Mouse (Mus musculus) CD4-positive, CD25-positive, alpha-beta regulatory T cell, adult 2 months (primary cell): Measurements from ENCODE around the gene Efcab9.

ENCODE experiments used
- DNase-seq: peaks from one replicate; pipeline ENCODE4 v3.0.0-alpha.2; 2012; ENCODE audit warnings: low read depth, low spot score

The Efcab9 gene

DNA sequence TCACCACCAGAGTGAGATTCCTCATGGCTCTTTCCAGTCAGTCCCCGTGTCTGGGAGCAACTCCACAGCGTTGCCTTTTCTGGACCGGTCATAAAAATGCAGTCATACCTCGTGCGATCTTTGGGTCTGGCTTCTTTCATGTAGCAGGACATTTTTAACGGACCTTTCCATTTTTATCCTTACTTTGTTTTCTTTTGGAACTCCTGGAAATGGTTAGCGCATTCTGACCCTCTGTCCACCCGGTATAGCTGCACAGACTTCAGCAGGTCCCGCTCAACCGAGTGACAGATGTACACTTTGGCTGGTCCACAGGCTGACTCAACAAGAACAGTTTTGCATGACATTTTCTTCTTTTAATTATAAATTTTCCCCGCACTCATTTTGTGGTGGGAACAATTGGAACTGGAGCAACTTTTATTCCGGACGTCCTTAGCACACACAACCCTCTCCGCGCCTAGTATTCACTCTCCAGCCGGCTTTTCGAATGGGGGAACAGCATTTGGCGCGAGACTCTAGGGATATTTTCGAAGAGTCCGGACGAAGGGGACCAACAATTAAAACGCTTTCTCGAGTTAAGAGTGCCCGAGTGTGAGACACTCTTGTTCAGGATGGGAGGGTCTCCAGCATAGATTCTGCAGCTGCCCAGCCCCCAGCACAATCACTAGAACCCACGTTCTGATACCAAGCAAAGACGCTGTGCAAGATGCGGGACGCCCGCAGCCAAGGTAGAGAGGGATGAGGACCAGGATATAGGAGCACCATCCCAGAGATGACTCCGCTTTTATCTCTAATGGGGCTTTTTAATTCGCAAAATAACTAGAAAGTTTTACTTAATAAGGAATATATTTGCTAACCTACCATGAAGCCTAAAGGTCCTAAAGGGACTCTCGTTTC is at the start of gene Efcab9:
Efcab9 (minus strand) TSS at position 211 of the 894 bp plus-strand sequence.
- peak; percentile 20 for DNase-seq

DNA sequence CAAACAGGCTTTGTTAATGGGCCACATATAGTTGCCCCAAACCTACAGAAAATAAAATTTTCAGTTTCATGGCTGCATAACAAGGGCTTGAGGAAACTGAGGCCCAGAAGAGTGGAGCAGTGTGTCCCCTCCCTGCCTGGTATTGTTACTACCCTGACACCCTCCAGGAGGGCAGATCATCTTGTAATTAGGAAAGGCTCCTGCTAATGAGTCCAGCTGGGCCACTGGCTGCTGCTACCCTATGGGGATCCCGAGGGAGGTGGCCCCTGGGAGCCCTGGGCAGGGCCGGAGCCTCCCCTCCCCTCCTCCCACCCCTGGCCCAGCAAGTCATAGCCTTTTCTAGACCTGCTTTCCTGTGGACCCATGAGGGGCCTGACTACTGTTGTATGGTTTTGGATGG is 49.1 kb upstream of the Efcab9 start:
- DNase-seq, result no peak

DNA sequence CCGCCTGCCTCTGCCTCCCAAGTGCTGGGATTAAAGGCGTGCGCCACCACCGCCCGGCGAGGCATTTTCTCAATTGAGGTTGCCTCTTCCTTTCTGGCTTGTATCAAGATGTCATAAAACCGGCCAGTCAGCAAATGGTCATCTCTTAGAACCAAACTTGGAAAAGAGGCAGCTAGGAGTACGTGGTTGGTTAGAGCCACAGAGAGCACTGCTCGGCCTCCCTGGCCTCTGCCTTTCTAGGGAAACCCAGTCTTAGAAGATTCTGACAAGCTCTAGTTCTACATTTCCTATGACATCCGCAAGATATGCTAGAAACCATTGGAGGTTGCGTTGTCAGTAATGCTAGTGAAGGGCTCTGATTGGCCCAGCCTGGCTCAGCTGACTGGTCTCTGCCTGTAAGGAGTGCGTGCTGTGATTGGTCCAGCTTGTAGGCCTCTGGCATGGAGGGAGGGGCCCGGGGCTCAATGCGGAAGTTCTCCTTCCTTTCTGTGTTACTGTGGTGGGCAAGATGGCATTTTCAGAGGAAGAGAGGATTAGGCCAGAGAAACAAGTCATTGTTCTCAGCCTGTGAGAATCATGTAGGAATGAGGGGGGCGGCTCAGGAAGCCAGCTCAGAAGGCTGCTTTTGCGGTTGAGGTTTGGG is 48.5 kb upstream of the Efcab9 start:
- peak; percentile 93 for DNase-seq

DNA sequence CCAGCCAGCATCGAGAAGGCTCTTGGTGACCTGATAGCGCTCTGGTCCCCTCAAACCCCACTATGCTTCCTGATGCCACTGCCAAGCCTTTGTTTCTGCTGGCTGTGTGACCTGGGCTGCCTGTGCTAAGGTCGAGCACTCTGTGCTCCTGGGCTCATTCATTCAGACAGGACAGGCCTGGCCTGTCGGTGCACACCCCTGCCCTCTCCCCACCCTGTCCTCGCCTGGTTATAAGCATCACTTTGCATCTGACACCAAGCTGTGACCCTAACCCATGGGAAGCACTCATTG is 44.8 kb upstream of the Efcab9 start:
- no peak for DNase-seq

DNA sequence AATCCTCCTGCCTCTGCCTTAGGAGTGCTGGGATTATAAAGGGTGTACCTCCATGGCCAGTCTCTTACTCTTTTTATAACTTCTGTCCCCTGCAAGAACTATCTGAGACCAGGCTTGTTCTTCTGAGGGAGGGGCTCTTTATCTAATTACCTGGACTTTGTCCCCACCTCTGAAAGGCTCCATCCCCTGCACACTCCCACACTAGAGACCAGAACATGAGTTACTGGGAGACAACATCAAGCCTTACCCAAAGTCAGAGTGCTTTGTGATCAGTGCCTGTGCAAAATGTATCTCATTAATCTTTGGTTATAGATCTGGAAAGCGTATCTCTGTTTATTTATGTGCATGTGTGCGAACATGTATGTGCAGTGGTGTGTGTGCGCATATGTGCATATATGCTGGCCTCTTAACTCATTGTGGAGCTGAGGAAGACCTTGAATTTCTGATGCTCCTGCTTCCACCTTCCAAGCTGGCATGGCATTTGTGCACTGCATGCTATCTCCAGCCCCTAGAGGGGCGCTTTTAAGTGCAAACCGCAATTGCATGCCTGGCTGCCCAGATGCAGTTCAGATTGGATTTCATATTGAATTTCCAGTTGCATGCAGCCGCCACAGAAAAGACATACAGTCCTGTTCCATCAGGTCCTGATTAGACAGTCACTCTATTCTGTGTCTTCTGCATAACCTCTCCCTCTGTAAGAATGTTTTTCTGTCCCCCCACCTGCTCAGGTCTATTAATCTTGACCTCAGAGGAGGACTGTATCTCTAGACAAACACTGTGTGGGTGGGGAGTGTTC is 44.3 kb upstream of the Efcab9 start:
- DNase-seq, result no peak

DNA sequence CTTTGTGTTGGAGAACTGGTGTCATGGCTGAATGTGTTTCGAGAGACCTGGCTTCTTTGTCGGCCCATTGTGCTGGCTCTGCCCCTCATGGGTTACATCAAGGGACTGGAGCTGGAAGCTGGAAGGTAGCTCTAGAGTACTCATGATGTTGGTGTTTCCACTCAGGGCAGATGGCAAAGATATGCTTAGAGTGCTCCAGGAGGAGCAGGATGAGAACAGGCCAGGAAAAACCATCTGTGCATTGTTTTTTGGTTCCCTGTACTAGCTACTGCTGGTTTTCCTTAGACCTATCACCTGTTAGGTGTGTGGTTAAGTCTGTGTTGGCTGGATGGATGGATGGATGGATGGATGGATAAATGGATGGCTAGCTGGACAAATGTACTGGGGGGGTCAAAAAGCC is 41.8 kb upstream of the Efcab9 start:
- no peak for DNase-seq

DNA sequence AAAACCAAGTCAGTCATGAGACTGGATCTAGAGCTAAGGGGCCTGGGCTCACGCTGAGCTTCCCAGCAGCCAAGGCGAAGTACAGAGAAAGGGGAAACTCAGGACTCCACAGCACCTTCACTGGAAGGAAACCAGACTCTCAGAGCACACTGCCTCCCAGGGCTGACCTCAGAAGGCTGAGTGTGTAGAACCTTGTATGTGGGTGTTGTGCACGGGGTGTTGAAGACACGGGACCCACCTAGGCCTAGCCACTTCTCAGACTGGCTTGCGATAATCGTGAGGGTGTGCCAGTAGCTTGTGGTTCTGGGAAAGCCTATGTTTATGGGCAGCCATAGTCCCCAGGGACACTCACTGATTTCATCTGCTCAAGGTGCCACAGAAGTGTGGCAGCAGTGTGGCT is 39.2 kb upstream of the Efcab9 start:
- no peak for DNase-seq

DNA sequence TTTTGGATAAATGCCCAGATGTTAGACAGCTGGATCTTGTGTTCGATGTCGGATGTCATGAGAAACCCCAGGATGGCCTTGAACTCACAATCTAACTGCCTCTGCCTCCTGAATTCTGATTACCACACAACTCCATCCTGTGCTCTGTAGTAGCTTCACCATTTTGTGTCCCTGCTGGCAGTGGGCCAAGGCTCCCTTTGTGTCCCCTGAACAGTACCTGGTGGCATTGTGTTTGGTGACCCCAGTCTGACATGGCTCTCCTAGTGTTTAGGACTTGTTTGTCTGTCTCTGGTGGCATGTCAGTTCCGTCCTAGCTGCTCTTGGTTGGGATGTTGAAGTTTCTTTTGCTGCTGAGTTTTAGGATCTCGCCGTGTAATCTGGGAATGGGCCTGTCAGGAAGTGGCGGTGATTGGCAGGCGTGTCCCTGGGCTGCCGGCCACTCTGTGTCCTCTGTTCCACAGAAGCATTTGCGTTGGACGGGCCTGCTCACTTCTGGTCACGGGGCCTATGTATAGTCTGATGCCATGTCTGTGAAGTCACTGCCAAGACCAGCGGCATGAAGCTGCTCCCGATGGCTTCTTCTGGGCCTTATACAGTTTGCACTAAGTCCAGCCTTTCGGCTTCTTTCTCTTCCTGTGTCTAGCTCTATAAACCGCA is 36.9 kb upstream of the Efcab9 start:
- no peak for DNase-seq

DNA sequence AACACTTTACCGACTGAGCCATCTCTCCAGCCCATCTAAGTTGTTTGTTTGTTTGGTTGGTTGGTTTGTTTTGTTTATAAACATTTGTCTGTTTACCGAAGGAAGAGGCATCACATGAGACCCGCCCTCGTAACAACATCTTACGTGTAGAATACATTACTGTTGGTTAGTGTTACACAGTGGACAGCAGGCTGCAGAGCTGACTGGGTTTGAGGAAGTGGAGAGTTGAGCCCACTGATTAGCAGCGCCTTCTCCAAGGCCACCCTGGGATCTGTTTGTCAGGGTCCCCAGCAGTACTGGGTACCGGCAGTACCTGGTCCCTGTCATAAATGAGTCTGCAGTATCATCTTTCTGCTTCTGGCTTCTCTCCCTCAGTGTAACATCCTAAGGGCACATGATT is 36.2 kb upstream of the Efcab9 start:
- no peak for DNase-seq

DNA sequence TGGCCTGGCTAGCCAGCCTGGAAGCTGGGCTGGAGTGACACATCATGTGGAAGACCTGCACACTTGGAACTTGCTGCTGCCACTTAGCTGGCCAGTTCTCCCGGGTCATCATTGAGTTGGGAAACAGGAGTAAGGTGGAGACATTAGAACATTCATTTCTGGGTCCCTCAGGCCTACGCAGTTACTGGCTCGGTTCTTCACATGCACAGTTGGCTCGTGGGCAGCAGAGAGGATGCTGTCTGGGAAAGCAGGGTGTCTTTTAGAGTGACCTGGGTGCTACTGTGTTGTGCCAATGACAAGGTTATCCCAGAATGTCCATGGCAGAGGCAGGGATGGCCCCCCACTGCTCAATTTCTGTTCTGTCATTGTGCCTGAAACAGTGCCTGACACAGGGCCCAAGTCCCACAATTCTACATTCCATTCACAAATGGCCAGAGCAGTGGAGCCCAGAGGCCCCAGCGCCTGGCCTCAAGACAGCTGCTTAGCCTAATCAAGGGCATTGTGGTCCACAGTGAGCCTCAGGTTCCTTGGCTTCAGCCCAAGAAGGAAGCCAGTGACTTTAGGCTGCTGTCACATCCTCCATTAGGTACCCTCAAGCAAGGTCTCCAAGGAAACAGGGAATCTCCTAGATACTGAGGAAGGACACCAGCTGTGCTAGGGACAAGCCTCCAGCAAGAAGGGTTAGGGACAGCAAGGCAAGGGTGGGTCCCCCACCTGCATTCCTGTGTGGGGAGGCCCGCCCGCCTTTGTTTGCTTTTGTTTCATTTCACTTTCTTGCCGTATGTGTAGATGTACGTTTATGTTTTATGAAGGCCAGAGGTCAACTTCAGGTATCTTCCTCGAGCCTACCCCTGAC is 35.3 kb upstream of the Efcab9 start:
- no peak for DNase-seq

DNA sequence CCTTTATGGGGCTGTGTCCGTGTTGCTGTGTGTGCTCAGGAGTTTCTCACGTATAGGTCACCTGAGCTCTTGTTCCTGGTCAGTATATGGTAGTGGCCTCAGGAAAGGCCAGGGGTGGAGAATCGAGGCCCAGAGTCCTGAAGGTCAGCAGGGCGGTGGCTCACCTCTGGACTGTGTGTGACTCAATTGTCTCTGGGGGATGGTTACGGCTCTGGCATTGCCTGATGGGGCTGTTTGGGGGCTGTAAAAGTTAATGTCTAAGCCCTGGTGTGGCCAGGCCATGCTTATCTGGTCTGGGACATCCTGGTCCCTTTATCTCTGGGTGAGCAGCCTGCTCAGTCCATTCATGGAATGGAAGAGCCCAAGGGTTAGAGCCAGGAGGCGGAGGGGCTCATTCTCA is 34.3 kb upstream of the Efcab9 start:
- no peak for DNase-seq

DNA sequence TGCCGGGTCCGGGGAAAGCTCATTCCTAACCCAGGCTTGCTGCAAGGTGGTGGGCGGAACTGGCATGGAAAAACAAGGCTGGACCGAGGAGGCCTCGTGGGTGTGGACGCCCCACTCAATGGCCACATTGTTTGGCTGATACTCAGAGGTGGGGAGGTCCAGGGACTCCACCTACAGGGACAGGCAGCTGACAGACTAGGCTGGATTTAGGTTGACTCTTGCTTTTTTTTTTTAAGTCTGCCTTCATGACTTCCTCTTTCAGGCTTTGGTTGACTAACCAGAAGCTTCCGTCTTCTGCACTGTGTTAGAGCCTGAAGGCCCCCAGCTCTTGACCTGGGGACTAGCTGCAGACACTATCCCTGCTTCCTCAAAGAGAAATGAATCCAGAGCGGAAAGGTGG is 33.2 kb upstream of the Efcab9 start:
- peak; percentile 51 for DNase-seq

DNA sequence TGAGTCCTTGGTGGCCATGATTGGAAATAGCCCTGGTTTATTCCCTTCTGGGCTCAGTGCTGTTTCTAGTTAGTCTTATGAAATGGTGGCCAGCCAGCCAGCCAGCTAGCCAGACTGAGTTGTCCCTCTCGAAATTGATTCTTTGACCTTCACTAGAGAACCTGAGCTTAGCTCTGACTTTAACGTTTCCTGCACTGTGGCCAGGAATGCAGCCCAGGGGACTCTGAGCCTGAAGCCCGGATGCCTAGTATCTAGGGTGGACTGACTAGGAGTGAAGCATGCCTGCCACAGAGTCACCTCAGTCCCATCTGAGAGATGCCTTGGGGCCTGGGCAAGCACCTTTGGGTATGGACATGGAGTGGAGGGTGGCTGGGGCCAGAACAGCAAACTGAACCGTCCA is 32.7 kb upstream of the Efcab9 start:
- DNase-seq, result no peak

DNA sequence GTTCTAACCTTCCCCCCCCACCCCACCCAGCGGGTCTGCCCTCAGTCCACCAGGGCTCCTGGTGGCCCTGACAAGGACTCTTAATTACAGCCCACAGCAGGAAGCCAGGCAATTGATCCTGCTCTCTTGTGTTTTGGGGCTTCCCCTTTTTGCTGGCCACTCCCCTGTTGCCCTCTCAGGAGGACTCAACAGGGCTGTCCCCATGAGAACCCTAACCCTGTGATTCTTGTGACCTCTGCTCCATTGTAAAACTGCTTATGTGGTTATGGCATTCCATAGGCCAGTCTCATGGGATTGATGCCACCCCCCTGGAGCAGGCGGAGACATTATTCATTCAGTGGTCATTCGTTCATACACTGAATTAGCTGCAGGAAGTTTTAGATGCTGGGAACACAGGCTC is 31.8 kb upstream of the Efcab9 start:
- DNase-seq, result no peak

DNA sequence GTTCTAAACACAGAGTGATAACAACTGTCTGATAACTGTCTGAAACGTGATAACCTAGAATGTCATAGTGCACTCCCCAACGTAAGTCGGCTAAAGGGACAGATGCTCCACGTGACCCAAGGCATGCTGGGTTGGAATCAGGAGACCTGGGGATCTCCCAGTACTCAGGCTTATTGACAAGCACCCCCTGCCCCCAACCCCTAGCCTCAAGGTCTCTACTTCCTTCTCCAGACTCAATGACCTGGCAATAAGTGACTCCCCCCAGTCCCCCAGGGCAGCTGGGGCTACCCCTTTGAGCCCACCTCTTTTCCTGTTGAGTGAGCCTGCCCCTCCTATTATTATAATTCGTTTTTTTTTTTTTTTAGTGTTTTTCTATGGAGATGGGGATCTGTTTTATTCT is 30.8 kb upstream of the Efcab9 start:
- no peak for DNase-seq

DNA sequence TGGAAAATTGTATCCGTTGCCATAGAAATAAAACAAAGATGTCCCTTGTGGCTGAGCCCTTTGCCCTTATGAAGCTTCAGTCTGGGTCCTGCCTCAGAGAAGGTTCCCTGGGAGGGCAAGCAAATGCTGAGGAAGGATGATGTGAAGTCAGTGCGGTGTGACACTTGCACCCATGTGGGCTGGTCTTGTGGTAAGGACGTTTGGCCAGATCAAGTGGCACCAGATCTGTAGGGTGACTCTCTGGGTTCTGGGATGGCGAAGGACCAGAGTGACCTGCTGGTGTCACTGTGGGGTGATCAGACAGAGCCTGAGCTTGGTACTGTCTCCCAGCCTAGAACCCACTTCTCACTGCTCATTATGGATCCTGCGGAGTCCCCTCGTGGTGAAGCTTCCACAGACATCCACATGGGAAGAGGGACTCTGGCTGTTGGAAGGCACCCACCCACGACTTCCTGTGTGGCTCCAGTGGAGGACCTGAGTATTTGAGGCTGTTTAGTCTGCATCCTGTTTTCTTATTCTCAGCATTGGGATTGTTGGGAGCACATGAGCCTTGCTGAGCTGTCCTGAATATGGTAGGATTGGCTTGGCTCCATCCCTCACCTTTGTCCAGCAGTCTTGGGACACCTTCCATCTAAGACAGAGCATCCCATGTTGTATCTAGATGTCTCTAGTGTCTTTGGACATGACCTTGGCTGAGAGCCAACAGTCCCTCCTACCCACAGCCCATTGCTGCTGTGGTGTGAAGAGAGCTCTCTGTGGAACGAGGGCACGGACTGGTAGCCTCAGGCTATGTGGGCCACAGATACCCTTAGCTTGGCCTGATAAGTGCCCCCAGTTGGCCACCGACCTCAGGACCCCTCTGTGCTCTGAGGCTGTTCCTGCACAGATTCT is 29.8 kb upstream of the Efcab9 start:
- peak; percentile 68 for DNase-seq

DNA sequence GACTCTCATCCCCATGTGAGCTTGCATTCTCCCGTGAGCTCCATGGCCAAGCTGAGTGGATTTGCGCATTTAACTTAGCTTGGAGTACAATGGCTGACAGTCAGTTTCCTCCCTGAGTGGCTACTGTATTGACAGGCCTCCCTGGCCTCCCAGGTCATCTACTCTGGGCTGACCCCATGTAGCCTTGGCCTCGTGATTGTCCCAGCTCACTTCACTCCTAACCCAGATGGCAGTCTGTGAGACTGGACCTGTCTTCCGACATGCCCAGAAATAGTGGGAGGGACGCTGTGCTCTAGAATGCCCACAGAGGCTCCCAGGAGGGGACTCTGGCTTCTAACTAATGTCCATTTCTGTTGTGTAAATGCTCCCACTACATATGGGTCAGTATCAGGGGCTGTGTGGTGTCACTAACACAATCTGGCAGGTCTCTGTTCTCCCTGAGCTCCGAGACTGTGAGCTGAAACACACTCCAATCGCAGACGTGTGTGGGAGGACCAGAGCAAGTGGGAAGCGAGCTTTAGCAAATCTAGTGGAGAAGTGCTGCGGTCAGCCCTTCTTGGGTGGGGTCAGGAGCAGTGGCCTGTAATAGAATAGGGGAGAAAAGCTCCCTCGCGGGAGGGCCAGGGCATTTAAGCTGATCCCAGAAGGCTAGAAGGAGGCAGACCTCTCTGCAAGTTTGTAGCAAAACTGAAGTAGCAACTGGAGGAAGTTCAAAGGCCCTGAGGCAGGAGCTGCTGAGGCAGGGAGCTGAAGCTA is 28.3 kb upstream of the Efcab9 start:
- DNase-seq, result no peak

DNA sequence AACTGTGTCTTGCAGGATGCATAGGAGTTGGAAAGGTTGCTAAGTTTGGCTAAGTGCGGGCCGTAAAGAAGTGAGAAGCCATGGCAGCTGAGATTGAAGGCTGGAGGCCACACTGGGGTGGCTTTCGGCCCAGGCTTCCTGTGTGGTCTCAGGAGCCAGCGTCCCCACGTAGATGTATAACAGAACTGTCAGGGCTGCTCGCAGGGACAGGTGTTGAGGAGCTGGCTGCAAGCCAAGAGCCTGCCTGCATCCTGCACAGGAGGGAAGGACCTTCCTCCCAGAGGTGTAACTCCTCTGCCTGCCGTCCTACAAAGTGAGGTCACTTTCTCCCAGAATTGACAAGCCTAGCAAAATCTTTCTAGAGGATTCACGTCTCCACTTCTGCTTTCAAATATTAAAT is 26.8 kb upstream of the Efcab9 start:
- peak; percentile 69 for DNase-seq

DNA sequence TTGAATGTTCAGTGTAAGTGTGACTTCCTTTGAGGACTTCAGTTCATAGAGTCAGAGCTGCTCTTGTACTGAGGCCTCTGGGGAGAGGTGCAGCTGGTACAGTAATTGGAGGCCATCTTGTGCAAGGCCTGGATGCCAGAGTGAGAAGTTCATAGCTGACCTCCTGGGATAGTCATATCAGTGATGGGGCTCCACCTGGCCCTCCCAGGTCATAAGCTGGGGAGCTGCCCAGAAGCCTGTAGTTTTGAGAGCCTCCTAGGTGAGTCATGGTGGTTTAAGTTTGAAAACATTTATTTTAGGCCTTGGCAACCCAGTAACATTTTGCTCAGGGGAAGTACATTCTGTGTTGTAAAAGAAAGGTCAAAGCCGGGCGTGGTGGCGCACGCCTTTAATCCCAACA is 26.1 kb upstream of the Efcab9 start:
- DNase-seq, result peak; percentile 60
